Mouse (Mus musculus) right cerebral cortex, adult 18-20 months (tissue): ENCODE data around the gene Fam234a.
A peak's percentile ranks its signal among the peaks of the same experiment; 100 is the strongest.
"Not testable (repeated sequence)": the region's sequence is repeated elsewhere in the genome, so short reads cannot be mapped to it uniquely, and the experiment has no call there.

Experiments used
- DNase-seq: peaks from one replicate; pipeline ENCODE4 v3.0.0; 2022; ENCODE audit warnings: mixed read lengths

Fam234a gene

DNA sequence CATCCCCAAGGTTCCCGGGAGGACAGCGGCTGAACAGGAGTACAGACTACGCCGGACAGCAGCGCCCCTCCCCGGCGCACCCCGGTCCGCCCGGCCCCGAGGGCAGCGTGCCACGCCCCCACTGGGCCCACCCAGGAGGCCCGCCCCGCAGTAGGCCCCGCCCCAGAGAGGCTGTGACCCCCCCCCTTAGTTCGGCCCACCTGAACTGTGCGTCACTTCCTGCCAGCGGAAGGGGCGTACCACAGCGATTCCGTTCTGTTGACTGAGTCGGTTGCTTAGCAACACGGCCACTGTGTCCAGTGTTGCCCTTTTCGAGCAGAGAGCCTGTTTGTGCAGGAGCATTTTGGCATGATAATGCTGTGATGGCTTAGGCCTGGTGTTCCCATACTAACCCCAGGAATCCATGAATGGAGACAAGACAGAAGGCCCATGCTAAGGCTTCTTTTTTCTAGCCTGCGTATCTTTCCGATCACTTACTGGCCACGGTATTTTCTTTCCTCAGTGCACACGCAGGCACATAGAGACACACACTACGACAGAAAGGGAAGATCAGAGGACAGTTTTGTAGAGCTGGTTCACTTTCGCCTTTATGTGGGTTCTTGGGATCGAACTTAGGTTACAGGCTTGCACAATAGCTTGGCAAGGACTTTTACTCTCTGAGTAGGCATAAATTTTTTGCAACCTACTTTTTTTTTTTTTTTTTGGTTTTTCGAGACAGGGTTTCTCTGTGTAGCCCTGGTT is at the start of gene Fam234a:
Fam234a (minus strand) TSS at position 142 of the 741 bp plus-strand sequence.
- peak; percentile 94 for DNase-seq

DNA sequence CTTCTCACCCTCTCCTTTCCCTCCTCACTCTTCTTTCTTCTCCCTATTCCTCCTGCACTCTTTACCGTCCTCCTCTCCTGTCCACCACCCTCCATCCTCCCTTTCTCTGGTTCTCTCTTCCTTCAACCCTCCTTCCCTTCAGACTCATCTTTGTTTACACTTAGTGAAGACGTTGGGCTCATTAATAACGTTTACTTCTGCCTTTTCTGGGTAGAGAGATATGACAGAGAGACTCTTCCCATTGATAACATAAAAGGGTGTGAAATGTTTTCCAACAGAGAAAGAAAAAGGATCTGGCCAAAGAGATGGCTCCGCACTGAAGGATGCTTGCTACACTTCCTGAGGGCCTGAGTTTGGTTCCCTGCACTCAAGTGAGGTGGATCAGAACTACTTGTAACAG is 45.4 kb upstream of the Fam234a start:
- no peak for DNase-seq

DNA sequence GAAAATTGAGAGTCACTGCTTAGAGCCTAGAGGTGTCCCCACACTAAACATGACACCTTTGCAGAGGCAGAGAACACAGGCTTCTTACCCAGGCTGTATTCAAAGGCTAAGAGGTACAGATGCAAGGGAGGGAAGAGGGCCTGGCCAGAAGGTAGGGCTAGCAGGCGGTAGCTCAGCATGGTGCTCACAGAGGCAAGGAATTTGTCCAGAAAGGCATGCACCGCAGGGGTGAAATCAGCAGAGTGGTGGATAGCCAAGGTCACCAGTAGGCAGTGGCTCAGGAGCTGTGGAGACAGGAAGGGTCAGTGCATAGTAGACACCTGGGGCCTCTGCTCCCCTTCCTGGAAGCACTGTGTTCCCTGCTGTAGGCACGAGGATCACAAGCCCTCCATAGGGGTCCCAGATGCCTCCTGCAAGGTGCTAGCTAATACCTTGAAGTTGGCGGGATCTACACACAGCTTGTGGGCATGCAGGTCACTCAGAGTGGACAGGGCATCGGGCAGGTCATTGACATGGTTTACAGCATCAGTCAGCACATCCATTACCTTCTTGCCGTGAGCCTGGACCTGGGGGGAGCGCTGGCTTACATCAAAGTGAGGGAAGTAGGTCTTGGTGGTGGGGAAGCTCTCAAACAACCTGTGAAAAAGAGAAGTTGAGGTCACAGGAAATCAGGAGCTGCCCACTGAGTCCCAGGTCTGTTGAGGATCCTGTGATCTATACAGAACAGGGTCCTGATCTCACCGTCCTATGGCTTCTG is 42.3 kb upstream of the Fam234a start:
- no peak for DNase-seq

DNA sequence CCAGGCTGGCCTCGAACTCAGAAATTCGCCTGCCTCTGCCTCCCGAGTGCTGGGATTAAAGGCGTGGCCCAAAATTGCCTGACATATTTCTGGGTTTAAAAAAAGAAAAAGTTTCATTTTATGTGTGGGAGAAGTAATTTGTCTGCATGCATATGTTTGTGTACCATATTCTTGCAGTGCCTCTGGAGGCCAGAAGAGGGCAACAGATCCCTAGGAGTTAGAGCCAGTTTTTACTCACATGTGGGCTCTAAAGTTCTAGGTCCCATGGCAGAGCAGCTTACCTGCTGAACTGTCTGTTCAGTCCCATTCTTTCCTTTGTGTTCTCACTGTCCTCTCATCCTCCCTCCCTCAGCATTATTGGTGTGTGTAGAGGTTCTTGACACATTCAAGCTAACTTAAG is 32.7 kb upstream of the Fam234a start:
- DNase-seq, result no peak

DNA sequence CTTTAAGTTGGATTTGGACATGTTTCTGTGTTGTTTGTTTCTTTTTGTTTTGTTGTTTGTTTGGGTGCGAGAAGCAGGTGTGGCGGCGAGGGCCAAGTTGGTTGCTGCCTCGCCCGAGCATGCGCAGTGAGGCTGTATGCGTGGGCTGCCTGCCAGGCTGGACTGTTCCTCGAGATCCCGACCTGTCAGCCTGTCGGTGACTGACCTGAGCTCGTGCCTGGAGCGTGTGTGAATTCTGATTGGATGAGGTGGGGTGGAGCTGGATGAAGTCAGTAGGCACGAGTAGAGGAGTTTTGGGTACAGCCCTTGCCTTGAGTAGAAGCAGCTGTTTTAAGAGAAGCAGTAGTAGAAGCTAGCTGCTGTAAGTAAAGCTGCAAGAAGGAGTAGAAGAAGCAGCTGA is 31.9 kb upstream of the Fam234a start:
- no peak for DNase-seq

DNA sequence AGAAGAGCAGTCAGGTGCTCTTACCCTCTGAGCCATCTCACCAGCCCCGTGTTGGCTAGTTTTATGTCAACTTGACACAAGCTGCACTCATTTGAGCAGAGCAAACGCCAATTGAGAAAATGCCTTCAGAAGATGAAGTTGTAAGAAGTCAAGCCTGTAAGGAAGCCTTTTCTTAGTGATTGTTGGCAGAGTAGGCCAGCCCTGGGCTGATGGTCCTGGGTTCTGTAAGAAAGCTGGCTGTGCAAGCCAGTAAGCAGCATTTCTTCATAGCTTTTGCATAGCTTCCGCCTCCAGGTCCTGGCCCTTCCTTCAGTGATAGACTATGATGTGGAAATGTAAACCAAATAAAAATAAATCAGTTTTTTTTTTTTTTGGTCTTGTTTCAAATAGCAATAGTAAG is 28.5 kb upstream of the Fam234a start:
- no peak for DNase-seq

DNA sequence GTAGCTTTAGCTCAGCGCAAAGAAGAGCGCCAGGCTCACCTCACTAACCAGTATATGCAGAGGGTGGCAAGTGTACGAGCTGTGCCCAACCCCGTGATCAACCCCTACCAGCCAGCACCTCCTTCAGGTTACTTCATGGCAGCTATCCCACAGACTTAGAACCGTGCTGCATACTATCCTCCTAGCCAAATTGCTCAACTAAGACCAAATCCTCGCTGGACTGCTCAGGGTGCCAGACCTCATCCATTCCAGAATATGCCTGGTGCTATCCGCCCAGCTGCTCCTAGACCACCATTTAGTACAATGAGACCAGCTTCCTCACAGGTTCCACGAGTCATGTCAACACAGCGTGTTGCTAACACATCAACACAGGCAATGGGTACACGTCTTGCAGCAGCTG is 25.5 kb upstream of the Fam234a start:
- not testable (repeated sequence) for DNase-seq

DNA sequence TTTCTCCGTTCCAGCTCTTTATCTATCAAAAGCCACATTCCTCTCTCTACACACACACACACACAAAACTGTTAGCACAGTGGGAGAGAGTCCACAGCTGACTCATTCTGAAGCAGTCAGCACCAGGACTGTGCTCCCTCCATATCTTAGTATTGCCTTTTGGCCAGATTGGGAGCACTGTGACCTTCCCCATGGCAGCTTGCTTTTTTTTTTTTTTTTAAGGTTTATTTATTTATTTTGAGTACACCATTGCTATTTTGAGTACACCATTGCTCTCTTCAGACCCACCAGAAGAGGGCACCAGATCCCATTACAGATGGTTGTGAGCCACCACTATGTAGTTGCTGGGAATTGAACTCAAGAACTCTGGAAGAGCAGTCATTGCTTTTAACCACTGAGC is 24.8 kb upstream of the Fam234a start:
- DNase-seq, result no peak

DNA sequence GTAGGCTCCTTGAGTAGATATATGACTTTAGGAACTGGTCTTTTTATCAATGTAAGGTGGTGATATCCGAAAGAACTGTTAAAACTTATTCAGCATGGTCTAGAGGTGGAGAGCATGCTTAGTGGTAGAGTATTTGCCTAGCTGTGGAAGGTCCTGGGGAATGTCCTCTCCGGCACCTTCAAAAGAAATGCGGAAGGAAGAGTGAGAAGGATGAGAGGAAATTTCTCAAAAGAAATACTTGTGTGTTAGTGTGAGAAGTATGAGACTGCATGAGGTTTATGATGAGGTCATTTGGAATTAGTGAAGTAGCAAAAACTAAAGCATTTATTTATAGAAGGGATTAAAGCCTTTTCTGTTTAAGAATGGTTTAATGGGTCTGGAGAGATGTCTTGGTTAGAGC is 18.3 kb upstream of the Fam234a start:
- DNase-seq, result no peak

DNA sequence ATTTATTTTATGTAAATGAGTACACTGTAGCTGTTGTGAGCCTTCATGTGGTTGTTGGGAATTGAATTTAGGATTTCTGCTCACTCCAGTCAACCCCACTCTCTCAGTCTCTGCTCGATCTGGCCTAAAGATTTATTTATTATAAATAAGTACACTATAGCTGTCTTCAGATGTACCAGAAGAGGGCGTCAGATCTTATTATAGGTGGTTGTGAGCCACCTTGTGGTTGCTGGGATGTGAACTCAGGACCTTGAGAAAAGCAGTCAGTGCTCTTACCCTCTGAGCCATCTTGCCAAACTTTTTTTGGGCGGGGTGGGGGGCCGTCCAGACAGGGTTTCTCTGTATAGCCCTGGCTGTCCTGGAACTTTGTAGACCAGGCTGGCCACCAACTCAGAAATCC is 17.8 kb upstream of the Fam234a start:
- DNase-seq, result no peak

DNA sequence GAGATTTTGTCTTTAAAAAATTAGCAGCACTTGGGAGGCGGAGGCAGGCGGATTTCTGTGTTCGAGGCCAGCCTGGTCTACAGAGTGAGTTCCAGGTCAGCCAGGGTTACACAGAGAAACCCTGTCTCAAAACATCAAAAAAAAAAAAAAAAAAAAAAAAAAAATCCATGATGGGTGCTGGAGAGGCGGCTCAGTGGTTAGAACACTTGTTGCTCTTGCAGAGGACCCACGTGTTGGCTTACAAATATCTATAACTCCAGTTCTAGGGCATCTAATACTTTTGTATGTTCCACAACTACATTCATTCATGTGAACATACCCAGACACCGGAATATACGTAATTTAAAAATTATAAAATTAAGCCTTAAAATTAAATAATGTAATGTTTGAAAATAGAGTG is 11.3 kb upstream of the Fam234a start:
- no peak for DNase-seq

DNA sequence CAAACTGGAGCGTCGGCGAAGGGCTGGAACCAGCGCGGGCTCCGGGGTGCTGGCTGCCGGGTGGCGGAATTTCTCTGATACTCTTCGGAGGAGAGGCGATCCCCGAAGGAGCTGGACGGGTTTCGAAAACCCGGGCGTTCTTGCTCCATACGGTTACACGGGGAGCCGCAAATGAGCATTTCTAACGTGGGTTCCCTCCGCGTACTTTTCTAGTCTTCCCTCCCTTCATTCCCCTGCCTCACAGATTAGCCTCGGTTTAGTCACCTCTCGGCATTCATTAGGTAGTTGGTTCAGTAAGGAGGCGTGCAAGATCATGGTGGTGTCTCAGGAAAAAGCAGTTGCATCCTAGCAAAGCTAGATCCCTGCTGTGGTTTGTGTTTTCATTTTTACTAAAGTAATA is 9.4 kb upstream of the Fam234a start:
- no peak for DNase-seq

DNA sequence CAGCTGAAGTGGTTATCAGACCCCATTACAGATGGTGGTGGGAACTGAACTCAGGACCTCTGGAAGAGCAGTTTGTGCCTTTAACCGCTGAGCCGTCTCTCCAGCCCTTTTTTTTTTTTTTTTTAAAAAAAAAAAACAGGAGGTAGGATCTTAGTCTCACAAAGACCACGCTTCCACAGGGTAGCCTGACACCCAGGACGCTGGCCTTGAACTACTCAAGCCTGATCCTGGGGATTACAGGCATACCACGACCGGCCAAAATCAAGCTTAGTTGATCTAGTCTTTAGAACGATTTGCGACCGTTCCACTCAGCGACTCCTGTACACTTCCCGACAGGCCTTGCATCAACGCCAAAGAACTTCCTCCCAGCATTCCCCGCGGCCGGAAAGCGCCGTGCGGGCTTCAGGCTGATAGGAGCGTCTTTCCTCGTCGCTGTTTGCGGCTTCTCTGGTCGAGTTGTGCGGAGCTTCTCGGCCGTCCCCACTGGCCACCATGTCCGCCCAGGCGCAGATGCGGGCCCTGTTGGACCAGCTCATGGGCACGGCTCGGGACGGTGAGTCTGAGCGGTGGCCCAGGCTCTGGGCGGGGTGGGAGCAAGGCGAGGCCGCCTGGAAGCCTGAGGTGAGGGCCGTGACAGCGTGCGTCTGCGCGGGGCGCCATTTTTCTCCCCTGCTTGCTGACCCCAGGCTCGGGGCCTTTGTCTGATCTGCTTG is 8.7 kb upstream of the Fam234a start, which contains the start of gene Luc7l:
Luc7l (plus strand) TSS at position 358 of the 713 bp plus-strand sequence.
- peak; percentile 97 for DNase-seq

DNA sequence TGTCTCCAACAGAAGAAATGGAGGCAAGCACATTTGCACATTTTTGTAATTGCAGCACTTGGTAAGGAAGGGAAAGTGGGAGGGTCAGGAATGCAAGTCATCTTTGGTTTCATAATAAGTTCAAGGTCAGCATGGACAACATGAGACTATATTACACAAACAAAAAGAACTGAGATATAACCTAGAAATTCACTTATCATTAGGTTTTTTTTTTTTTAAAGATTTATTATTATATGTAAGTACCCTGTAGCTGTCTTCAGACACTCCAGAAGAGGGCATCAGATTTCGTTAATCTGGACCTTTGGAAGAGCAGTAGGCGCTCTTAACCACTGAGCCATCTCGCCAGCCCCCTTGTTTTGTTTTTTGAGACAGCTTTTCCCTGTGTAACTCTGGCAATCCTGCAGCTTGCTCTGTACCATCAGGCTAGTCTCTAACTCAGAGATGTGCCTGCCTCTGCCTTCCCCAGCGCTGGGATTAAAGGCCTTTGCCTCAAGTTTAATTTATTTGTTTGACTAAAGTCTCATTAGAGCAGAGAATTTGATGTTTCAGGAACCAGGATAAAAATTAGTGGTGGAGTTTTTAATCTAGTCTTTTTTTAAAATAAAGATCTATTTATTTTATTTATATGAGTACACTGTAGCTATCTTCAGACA is 8.0 kb upstream of the Fam234a start:
- no peak for DNase-seq

DNA sequence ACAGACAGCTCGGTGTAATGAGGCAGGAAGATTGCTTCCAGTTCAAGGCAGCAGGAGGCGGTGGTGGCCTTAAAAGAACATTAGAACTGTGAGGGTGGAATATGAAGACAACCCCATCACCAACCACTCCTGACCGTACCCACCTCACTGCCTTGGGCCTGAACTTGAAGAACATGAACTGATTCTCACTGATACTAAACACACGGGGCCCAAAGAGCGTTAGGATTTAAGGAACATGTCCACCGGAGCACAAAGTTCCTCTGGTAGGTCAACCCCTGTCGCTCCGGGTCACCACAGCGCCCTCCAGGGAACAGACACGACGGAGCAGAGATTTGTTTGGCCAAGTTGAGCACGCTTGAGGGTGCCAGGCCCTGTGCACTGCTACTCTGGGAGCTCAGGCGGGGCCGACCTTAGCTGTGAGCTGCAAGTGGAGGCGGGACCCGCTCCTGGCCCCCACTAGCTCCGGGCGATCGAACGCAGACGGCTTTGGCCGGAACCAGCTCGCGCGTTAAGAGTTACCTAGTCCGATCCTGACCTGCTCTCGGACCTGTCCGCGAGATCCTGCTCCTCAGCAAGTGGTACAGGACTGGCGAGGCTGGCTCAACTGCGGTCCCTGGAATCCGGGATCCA is 456 bp downstream of the Fam234a start:
- peak; percentile 28 for DNase-seq

DNA sequence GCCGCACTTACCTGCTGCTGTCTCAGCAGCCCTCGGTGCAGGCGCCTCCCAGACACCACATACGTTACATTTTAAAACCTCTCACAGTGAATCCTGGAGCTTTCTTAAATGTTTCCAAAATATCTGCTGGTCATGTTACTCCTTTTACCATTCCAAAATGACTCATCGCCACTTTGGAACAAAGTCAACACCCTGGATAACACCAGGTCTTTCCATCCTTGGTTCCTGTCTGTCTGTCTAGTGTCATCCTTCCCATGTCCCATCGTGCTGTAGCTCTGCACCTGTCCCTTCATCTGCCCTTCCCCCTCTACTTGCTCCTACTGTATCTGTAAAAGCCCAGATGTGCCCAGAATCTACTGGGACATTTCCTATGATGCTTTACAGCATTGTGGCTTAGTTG is 3.1 kb downstream of the Fam234a start:
- DNase-seq, result peak; percentile 11

DNA sequence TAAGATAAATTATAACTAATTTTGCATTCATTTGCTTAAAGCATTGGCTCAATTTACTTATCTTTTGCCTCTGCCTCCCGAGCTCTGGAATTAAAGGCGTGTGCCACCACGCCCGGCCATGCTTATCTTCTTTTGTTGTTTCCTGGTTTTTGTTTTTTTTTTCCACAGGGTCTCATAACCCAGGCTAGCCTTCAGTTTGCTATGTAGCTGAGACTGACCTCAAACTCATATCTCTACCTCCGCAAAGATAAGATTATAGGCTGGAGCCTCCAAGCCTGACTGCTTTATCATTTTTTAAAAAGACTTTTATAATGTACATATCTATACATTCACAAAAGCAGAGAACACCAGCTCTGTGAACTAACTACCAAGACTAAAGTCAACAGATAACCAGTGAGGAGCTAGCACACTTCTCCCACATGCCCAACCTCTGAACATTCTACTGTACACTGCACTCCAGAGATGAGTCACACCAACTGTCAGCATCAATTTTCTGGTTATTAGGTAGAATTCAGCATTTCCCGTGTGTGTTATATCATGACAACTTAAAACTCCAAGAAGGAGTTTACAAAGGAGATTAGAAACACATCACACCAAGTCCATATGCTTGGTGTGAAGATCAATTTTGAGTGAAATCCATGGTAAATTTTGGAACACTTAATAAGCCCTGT is 3.8 kb downstream of the Fam234a start:
- no peak for DNase-seq

DNA sequence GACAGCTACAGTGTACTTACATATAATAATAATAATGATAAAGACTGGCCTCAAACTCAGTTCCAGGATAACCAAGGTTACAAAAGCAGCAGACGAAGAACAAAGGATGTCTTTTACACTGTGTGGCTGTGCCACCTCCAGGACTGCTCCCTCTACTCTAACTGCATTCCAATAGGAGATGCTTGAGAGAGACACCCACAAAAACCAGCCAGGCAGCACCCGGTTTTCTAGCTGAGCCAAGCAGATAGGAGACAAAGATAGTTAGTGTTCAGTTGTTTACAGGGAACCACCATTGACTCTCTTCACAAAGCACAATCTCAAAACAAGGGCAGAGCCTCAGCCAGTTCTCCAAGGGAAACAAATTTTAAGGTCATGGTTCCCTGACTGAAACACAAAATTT is 4.5 kb downstream of the Fam234a start:
- DNase-seq, result no peak

DNA sequence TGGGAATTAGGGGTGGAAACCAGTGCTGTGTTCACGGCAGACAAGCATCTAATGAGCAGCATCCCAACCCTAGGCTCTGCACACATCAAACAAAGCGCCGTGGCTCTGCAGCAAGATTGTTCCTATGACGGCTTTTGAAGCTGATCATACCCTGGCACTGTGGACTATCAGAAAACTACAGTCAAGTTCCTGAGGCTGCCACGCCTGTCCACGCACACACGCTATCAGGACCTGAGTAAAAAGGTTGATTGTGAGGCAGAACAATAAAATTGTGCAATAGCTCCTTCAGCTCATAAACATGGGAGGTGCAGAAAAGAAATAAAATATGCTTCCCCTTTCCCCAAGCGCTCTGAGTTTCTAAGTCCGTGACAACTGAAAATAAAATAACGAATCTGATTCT is 6.4 kb downstream of the Fam234a start:
- no peak for DNase-seq

DNA sequence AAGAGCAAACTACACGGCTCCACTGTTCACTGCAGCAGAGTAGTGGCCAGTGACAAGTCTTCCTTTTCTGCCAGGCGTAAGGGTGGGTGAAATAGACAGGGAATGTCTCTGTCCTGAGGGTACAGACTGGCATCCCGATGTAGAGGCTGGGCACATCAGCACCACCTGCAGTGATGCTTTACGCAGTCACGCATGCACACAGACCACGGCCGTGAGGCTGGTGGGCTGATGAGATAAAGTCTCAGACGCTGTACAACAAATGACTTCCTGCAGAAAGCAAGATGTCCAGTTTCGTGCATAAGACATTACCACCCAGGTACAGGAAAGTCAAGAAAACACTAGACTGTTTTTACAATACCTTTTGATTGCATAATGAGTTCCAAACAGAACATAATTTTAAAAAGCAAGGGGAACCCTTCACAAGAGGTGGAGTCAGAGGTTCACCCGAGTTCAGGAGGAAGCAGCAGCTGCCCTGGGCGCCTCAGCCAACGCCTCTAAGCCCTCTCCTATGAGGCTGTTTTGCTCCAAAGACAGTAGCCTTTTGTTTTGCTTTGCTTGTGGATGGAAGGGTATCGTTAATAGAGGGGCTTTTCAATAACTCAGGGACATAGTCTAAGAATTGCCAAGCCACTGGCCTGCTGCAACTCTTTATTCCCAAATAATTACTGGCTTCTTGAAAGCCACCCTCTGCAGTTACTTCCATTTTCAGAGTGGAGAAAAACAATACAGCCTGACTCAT is 8.8 kb downstream of the Fam234a start:
- DNase-seq, result no peak

DNA sequence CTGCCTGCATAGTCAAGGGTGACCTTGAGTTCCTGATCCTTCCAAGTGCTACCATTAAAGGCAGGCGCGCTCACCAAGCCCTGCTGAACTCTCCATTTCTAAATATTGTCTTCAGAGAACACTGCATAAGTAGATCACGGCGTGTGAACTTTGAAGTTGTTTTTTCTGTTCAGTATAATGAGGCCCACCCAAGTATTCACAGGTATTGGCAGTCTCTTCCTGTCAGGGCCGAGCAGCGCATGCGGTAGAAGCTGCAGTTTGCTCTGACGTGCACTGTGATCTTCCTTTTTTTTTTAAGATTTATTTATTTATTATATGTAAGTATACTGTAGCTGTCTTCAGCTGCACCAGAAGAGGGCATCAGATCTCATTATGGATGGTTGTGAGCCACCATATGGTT is 9.7 kb downstream of the Fam234a start:
- no peak for DNase-seq
